Mouse (Mus musculus): ENCODE measurements around the gene Spag6.

- TF ChIP-seq CTCF (IDR thresholded peaks at IDR 0.05; ENCODE audit: control insufficient read depth, insufficient read depth, insufficient replicate concordance, low read depth, low read length) (no peak), POLR2A (IDR thresholded peaks at IDR 0.05; ENCODE audit: control insufficient read depth, low read depth, low read length) (no peak)
Observed at GRCm38 (mm10) chr2:18718521-18718920, 24.7 kb downstream of the Spag6 start.

Measured in testis, adult 2 months (tissue).